Mouse (Mus musculus) stomach, postnatal 0 days (tissue): ENCODE measurements at regions not wholly inside any gene's neighbourhood (a gene's known extent, or its start where the extent isn't known, plus 50 kb on each side); places are given as distances from the start of the nearest gene placed in this dataset.

ENCODE experiments used
- CTCF ChIP-seq: IDR thresholded peaks from 2 replicates; pipeline ENCODE4 v1.5.1; 2016; ENCODE audit warnings: antibody characterized with exemption, low read depth, mild to moderate bottlenecking, moderate library complexity
- EP300 ChIP-seq: optimal IDR thresholded peaks from 2 replicates; pipeline ENCODE3; 2016; ENCODE audit warnings: antibody characterized with exemption

DNA sequence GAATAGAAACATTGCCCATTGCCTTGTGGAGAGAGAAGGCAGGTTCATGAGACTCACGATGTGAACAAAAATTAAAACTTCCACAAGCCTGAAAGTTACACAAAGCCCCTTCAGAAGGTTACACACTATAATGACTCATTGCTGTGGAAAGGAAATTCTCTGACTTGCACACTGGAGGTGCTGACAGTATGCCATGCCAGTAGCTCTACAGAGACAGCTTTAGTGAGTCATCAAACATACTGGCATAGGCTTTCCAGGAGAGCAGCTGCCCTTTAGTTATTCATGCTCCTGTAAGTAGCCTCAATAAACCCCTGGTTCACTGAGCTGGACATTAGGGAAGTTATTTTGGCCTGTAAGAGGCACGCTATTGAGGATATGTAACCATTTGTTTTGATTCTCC, 371.3 kb upstream of the Fsip2 start:
- TF ChIP-seq EP300 (no peak), CTCF (no peak)
